Mouse (Mus musculus) stomach, embryonic 16.5 days (tissue): ENCODE results near the gene Sec14l1. TPM values are rescaled to one million over a fixed set of nuclear protein-coding genes. Genes with fewer than 3 reads are reported as not detected.
A peak's percentile ranks its signal among the peaks of the same experiment; 100 is the strongest.

ENCODE experiments used
- ATAC-seq: fragments of 200-750 bp; cut with Nextera tagmentation; 2 replicates; pipeline ENCODE4 v1.8.0; 2017; ENCODE audit warnings: moderate number of reproducible peaks, moderate TSS enrichment; ENCODE audit not compliant: insufficient read depth, low FRiP score
- H3K27ac ChIP-seq: fragments of 300-500 bp; sonication (generic); 2 replicates; pipeline ENCODE4 v1.5.1; 2014; ENCODE audit warnings: low read length
- H3K27me3 ChIP-seq: fragments of 300-500 bp; sonication (generic); 2 replicates; pipeline ENCODE4 v1.6.1; 2014; ENCODE audit warnings: low read length, control low read depth, mixed read lengths; ENCODE audit not compliant: control insufficient read depth, insufficient read depth
- H3K36me3 ChIP-seq: fragments of 300-500 bp; sonication (generic); 2 replicates; pipeline ENCODE4 v1.6.1; 2014; ENCODE audit warnings: low read length; ENCODE audit not compliant: control insufficient read depth, insufficient read depth
- H3K4me1 ChIP-seq: fragments of 300-500 bp; sonication (generic); 2 replicates; pipeline ENCODE4 v1.6.1; 2014; ENCODE audit warnings: low read length, control low read depth, mixed read lengths; ENCODE audit not compliant: control insufficient read depth, insufficient read depth
- H3K4me2 ChIP-seq: fragments of 300-500 bp; sonication (generic); 2 replicates; pipeline ENCODE4 v1.6.1; 2014; ENCODE audit warnings: low read depth, low read length, mixed read lengths
- H3K4me3 ChIP-seq: fragments of 300-500 bp; sonication (generic); replicated peaks from 2 replicates; pipeline ENCODE4 v1.5.1; 2014; ENCODE audit warnings: mild to moderate bottlenecking, low read length
- H3K9ac ChIP-seq: fragments of 300-500 bp; sonication (generic); 2 replicates; pipeline ENCODE4 v1.6.1; 2014; ENCODE audit warnings: low read length
- H3K9me3 ChIP-seq: fragments of 300-500 bp; sonication (generic); replicated peaks from 2 replicates; pipeline ENCODE4 v1.6.1; 2016; ENCODE audit warnings: low read length, control low read depth; ENCODE audit not compliant: control insufficient read depth
- WGBS: fragments of 180-500 bp; shearing (Covaris S2); extraction: QIAGEN DNeasy Blood & Tissue Kit; methylation state at CpG from one replicate; pipeline ENCODE4 v1.1.7; 2014; 5-methylcytosine and 5-hydroxymethylcytosine counted together
- polyA plus RNA-seq: library from polyadenylated mRNA; unstranded; fragments of >200 nt; fragmentation: Nextera tagmentation; extraction: Ambion mirVana; gene quantifications from 2 replicates; pipeline ENCODE4 v1.2.1, GENCODE M21; 2015

The Sec14l1 gene
- polyA plus RNA-seq, 1 experiment from 2014 or later: 62.5 TPM

GRCm38 (mm10) chr11:117127931-117128548 is 13.1 kb downstream of the Sec14l1 start:
- peak overlapping the region; percentile 54 for H3K9ac ChIP-seq
- H3K4me2 ChIP-seq: peak overlapping the region; percentile 6
- 17% methylated on average over 12 of the region's 12 CpGs for WGBS
- H3K9me3 ChIP-seq: no peaks in the 10 kb centered on the region
- no peak overlapping the region for H3K4me3 ChIP-seq
- peak overlapping the region; percentile 91 for H3K27ac ChIP-seq
- H3K4me1 ChIP-seq: peaks cover 41% of the 10 kb centered on the region
- ATAC-seq: peak; percentile 61; the same call in 1 of the 2 replicates
- H3K27me3 ChIP-seq: no peaks in the 10 kb centered on the region
- no peaks in the 10 kb centered on the region for H3K36me3 ChIP-seq

DNA sequence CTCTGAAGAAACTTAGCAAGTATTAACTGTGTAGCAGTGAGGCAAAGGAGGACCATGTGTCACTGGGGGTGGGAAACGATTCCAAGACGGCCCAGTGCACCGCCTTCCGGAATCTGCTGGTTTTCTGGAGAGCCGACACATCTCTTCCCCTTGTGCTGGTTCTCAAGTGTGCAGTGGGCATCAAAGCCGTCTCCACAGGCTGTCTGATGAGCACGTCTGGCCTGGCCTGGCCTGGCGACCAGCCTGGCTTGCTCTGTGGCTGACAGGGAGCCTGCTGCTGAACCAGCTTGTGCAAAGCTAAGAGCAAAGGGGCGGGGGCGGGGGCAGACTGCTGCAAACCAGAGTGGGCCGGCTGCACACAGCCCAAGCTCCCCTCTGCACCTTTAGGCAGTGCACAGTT is 14.5 kb downstream of the Sec14l1 start:
- Histone ChIP-seq H3K36me3 (no peaks in the 10 kb centered on the region), H3K9ac (0 out of 2 replicates have a peak overlapping the region, but pooled peaks have one; percentile 25), H3K27me3 (no peaks in the 10 kb centered on the region), H3K4me1 (peaks cover 45% of the 10 kb centered on the region), H3K27ac (peak overlapping the region; percentile 85; the same call in 1 of the 2 replicates), H3K4me2 (no peak overlapping the region), H3K9me3 (no peaks in the 10 kb centered on the region), H3K4me3 (no peak overlapping the region)
- ATAC-seq: no peak
- 59% methylated on average over 11 of the region's 11 CpGs for WGBS

GRCm38 (mm10) chr11:117130068-117130467 is 15.1 kb downstream of the Sec14l1 start:
- Histone ChIP-seq H3K27me3 (no peaks in the 10 kb centered on the region), H3K36me3 (no peaks in the 10 kb centered on the region), H3K4me2 (no peak overlapping the region), H3K9ac (peak overlapping the region; percentile 25; the same call in 1 of the 2 replicates), H3K4me3 (no peak overlapping the region), H3K27ac (peak overlapping the region; percentile 85), H3K4me1 (peaks cover 51% of the 10 kb centered on the region), H3K9me3 (no peaks in the 10 kb centered on the region)
- WGBS: 74% methylated on average over 8 of the region's 8 CpGs
- no peak for ATAC-seq

- H3K27ac ChIP-seq: peak overlapping the region; percentile 85
- peak overlapping the region; percentile 37; the same call in 1 of the 2 replicates for H3K9ac ChIP-seq
- 30% methylated on average over 5 of the region's 5 CpGs for WGBS
- peaks cover 59% of the 10 kb centered on the region for H3K4me1 ChIP-seq
- ATAC-seq: peak; percentile 63
- no peaks in the 10 kb centered on the region for H3K27me3 ChIP-seq
- no peaks in the 10 kb centered on the region for H3K9me3 ChIP-seq
- H3K4me3 ChIP-seq: no peak overlapping the region
- H3K4me2 ChIP-seq: no peak overlapping the region
- H3K36me3 ChIP-seq: no peaks in the 10 kb centered on the region
Measured at GRCm38 (mm10) chr11:117130888-117131287, 15.9 kb downstream of the Sec14l1 start.

DNA sequence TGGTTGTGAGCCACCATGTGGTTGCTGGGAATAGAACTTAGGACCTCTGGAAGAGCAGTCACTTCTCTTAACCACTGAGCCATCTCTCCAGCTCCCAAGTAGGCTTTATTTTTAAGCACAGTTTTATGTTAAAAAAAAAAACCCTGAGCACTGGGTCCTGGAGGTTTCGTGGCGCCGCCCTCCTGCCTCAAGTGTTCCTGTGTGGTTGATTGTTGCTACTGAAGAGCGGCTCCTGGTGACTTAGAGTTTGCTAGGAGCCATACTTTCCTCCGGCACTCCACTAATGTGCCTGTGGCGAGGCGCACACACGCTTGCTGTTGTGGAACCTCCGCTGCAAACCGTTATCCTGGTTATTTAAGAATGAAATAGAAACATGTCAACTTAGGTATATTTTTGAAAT is 16.5 kb downstream of the Sec14l1 start:
- no peak for ATAC-seq

GRCm38 (mm10) chr11:117134776-117135387 is 19.9 kb downstream of the Sec14l1 start:
- WGBS: 58% methylated on average over 23 of the region's 23 CpGs
- peak overlapping the region; percentile 70 for H3K27ac ChIP-seq
- no peak overlapping the region for H3K4me3 ChIP-seq
- no peak for ATAC-seq
- peak overlapping the region; percentile 34; the same call in 1 of the 2 replicates for H3K9ac ChIP-seq
- H3K36me3 ChIP-seq: no peaks in the 10 kb centered on the region
- H3K4me2 ChIP-seq: peak overlapping the region; percentile 6; the same call in 1 of the 2 replicates
- H3K27me3 ChIP-seq: no peaks in the 10 kb centered on the region
- H3K9me3 ChIP-seq: no peaks in the 10 kb centered on the region
- peaks cover 40% of the 10 kb centered on the region for H3K4me1 ChIP-seq

More for the DNA sequence above, 16.5 kb downstream of the Sec14l1 start:
- Histone ChIP-seq H3K36me3 (no peaks in the 10 kb centered on the region), H3K9me3 (no peaks in the 10 kb centered on the region), H3K4me1 (peaks cover 63% of the 10 kb centered on the region), H3K9ac (no peak overlapping the region), H3K27ac (peak overlapping the region; percentile 85), H3K4me3 (no peak overlapping the region), H3K27me3 (no peaks in the 10 kb centered on the region), H3K4me2 (no peak overlapping the region)
- 92% methylated on average over 10 of the region's 10 CpGs for WGBS

- no peaks in the 10 kb centered on the region for H3K36me3 ChIP-seq
- peak overlapping the region; percentile 6; the same call in 1 of the 2 replicates for H3K4me2 ChIP-seq
- H3K9me3 ChIP-seq: no peaks in the 10 kb centered on the region
- H3K9ac ChIP-seq: peak overlapping the region; percentile 32; the same call in 1 of the 2 replicates
- no peak for ATAC-seq
- H3K4me3 ChIP-seq: no peak overlapping the region
- H3K4me1 ChIP-seq: peaks cover 32% of the 10 kb centered on the region
- WGBS: 37% methylated on average over 17 of the region's 17 CpGs
- H3K27me3 ChIP-seq: no peaks in the 10 kb centered on the region
- H3K27ac ChIP-seq: peak overlapping the region; percentile 70
Measured at GRCm38 (mm10) chr11:117135457-117136290, 20.7 kb downstream of the Sec14l1 start.

- H3K36me3 ChIP-seq: peaks cover 5% of the 10 kb centered on the region
- no peak for ATAC-seq
- no peaks in the 10 kb centered on the region for H3K27me3 ChIP-seq
- WGBS: 66% methylated on average over 14 of the region's 14 CpGs
- H3K9me3 ChIP-seq: no peaks in the 10 kb centered on the region
- H3K4me2 ChIP-seq: no peak overlapping the region
- H3K27ac ChIP-seq: peak overlapping the region; percentile 23; the same call in 1 of the 2 replicates
- H3K4me1 ChIP-seq: peaks cover 27% of the 10 kb centered on the region
- no peak overlapping the region for H3K4me3 ChIP-seq
- H3K9ac ChIP-seq: no peak overlapping the region
Measured at GRCm38 (mm10) chr11:117136880-117137279, 21.9 kb downstream of the Sec14l1 start.
